Mouse (Mus musculus) inflammation-experienced regulatory T-cells, adult 6 months (primary cell): ENCODE data around the gene Slc25a13. TPM values are rescaled to one million over a fixed set of nuclear protein-coding genes. Genes with fewer than 3 reads are reported as not detected.

Experiments
- ATAC-seq: one replicate; pipeline ENCODE4 v1.8.0; 2017
- polyA plus RNA-seq, 3 experiments: library from polyadenylated mRNA; unstranded; fragments of 100-300 nt; shearing (Covaris generic); gene quantifications; one replicate each; pipeline ENCODE4 v1.2.1; 2017

Slc25a13 gene
- polyA plus RNA-seq, 3 experiments from 2014 or later: 6.6 to 13.3 (median 8.5) TPM

DNA sequence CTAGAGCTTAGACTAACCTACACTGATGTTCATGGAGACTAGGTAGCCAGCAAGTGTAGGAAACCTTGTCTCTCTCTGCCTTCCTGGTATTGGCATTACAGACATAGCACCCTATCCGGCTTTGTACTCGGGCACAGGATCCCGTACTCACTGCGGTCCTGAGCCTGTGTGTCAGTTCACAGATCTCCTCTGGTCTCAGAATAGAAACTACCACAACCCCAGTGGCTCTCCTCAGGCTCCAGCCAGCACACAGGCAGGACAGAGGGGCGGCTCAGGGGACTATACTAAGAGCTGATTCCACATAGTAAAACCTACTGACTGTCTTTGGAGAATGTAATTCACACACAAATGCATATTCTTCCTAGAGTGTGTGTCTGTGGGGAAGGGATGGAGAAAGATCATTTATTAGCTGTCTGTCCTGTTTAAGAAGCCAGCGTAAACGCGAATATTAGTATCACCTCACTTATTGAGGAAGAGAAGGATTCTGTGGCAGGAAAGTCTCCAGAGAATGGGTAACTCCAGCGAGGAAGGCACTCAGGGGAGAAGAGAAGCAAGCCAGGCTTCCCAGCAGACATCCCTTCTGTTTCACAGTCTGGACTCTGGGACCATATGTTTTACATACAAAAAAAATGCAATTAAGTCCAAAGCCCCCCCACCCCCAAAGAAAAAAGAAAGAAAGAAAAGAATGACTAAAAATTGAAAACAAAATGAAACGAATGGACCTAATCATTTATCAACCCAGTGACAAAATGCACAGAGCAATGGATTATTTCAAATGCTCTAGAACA, 49.4 kb downstream of the Slc25a13 start:
- ATAC-seq: no peak

DNA sequence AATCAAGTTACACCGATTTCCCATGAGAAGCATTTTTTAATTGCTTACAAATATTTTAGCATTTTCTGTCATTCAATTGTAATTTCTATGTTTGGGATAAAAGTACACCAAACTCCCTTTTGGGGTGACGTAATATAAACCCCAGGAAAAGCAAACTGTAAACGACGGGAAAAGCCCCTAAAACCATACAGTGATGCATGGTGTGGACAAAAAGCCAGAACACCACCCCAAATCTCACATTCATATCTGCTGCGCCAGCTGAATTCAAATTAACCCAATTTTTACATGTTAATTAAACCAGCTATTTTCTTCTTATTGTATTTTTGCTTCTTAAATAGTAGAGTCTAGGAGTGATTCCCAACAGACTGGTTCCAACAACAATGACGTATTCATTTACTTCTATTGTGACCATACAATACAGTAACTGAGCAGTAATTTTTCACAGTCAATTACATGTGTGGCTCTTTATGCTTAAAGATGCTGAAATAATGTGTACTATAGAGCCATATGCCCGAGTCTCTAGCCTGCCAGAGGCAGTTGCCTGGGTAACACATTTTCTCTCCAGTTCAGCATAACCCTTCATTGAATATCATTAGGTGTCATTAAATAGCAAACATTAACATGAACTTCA, 53.9 kb downstream of the Slc25a13 start:
- ATAC-seq: no peak

GRCm38 (mm10) chr6:6162146-6162545, 54.8 kb downstream of the Slc25a13 start:
- no peak for ATAC-seq

DNA sequence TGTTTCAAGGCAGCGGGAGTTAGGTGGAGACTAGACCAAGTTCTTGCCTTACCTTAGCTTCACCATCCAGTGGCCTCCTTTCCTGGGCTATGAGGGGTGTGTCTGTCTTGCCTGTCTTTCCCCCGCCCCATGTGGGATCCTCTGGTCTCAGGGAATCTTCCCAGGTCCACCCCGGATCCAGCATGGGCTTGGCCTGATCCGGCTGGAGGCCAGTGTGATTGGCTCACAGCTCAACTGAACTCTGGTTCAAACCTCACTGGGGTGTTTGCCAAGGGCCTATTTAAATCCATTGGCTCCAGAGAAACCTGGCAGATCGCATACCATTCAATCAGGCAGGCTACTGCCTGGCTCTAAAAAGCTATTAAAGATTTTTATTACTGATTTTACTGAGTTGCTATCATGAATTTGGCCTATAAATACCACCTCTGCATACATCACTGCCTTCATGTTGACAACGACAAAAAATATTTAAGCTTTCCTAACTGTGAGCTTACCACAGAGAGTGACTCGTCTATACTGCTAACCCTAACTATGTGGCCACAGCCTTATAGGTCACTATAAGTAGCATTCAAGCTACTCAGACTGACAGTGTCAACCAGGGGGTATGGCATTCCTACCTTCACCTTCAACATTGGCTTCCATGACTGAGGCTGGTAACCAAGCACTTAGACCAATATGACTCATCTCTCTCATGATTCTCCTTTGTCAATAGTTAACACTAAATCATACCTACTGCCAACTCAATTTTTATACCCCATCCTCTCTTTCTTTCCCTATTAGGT, 56.1 kb downstream of the Slc25a13 start:
- no peak for ATAC-seq

DNA sequence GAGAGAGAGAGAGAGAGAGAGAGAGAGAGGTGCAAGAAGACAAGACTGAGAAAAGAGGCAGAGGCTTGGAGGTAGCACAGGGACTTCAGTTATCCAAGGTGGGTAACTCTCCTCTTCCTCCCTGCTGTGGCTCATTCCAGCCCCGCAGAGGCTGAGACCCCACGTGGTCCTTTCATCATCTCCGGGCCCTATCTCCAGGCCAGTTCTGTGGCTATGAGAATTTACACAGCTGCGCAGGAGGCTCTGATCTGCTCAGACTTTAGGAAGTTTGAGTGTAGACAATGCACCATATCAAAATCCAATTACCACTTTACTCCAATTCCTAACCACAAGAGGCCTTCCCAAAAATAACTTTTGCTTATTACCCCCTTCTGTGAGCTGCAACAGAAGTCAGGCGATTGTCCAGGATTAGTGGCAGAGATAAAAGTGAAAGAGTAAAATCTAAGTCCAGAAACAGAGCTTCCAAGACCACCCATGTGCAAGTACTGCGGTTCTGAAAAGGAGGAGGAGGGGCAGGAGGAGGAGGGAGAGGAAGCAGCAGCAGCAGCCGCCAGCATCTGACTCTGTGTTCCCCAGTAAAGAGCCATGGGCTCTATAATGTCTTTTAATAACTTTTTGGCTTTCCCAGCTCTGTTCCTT, 57.6 kb downstream of the Slc25a13 start:
- ATAC-seq: no peak

GRCm38 (mm10) chr6:6153426-6153825, 63.5 kb downstream of the Slc25a13 start:
- no peak for ATAC-seq

- no peak for ATAC-seq
Observed at GRCm38 (mm10) chr6:6150811-6151210, 66.2 kb downstream of the Slc25a13 start.

GRCm38 (mm10) chr6:6149751-6150150, 67.2 kb downstream of the Slc25a13 start:
- no peak for ATAC-seq

DNA sequence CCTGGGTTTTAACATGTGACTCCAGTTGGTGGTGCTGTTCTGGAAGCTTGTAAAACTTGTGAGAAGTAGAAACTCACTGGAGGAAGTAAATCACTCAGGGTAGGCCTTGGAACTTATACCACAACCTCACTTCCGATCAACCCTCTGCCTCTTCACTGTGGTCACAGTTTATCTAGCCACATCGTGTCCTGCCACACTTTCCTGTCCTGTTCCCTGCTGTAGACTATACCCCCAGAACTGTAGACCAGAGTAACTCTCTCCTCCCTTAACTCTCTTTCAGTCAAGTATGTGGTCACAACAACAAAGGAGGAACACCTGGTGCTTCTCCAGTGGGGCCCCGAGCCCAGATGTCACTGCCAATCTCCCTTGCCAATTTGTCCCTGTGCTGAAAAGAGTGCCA, 67.6 kb downstream of the Slc25a13 start:
- ATAC-seq: no peak

DNA sequence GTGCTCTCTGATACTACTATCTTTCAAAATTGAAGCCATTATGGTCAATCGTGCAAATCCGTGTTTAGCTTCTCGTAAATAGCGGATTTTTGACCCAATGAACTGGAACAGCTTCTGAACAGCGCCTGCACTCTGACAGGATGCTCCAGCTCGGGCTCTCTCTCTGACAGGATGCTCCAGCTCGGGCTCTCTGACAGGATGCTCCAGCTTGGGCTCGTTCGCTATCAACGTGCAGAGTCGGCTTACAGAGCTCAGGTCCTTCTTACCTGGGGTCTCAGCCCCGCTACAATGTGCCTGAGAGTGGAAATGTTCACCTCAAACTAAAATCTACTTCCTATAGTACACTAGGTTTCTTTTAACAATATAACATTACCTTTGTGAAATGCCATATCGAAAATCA, 71.6 kb downstream of the Slc25a13 start:
- ATAC-seq: no peak

GRCm38 (mm10) chr6:6143525-6143924, 73.4 kb downstream of the Slc25a13 start:
- ATAC-seq: no peak

DNA sequence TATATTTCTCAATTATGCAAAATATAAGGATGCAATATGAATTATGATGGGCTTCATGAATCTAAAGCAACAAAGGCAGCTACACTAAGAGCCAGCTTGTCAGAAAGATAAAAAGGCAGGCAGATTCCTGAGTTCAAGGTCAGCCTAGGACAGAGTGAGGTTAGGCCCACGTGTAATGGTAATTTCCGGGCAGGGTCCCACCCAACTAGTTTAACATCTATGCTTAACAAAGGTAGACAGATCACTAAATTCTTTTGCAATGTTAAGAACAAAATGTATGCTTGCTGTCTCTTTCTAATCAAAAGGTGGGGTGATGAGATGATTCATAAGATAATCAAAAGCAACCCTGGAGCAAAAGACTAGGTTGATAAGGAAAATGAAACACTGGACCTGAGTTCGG, 76.6 kb downstream of the Slc25a13 start:
- ATAC-seq: no peak

DNA sequence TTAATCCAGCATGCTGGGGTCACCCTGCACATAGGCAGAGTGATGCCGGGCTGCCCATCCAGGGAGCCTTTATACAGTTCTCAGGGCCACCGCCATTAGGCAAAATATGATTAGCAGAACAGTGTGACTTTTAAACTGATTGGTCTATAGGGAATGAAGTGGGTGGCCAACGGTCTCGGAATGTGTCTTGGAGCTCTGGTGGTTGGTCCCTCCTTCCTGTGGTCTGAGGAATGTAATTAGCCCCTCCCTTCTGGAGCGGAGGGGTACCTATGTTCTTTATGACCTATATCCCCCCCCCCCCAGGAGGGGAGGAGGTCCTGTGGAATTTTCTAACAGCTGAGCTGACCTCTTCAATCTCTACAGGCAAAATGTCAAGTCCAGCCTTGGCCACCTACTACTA, 77.9 kb downstream of the Slc25a13 start:
- ATAC-seq: no peak

DNA sequence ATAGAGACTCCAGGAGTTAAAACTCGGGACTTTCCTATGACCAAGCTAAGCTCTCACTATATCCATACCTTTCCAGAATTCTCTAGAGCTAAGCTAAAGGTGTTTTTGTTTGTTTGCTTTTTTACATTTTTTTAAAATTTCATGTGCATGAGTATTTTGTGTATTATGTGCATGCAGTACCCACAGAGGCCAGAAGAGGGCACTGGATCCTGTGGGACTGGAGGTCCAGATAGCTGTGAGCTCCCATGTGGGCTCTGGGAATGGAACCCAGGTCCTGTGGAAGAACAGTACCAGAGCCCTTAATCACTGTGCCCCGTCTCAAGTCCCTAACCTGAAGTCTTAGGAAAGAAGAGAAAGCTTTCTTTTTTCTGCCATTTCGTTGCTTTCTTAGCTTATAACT, 80.2 kb downstream of the Slc25a13 start:
- ATAC-seq: no peak

- ATAC-seq: no peak
Observed at GRCm38 (mm10) chr6:6134935-6135334, 82.0 kb downstream of the Slc25a13 start.

GRCm38 (mm10) chr6:6133556-6134050, 83.4 kb downstream of the Slc25a13 start:
- ATAC-seq: no peak

- no peak for ATAC-seq
Observed at GRCm38 (mm10) chr6:6132047-6132446, 84.9 kb downstream of the Slc25a13 start.

DNA sequence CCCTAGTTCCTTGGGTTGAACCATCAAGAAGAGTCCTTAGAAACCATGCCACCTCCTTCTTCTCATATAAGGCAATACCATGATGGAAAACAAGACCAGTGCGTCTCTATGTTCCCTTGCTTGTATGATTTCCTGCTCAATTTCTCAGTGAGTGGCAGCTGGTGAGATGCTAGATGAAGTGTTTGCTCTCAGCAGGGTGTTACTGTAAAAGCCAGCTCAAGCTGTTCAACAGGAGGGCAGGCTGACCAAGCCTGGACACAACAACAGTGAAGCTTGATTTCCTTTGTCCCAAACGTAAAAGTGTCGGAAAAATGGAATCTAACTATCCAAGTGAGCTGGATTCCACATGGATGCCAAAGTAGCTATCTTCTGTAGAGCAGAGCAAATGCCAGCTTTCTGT, 91.4 kb downstream of the Slc25a13 start:
- no peak for ATAC-seq

DNA sequence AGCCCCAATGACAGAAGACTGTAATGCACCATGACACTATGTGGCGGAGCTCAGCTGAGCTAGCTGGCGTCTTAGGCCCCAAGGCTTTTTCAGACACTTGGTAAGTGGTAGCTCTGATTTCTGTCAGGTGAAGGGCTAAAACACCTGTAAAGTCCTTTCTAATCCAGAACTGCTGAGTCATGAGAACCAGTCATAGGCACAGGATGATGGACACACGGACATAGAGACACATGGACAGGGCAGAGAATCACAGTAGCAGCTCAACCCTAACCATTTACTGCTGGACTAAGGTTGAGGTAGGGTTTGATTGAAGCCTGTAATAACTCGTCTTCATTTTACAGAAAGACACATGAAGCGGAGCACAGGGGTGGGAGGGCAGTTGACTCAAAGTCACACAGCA, 95.1 kb downstream of the Slc25a13 start:
- no peak for ATAC-seq

- ATAC-seq: no peak
Observed at GRCm38 (mm10) chr6:6120841-6121240, 96.1 kb downstream of the Slc25a13 start.

DNA sequence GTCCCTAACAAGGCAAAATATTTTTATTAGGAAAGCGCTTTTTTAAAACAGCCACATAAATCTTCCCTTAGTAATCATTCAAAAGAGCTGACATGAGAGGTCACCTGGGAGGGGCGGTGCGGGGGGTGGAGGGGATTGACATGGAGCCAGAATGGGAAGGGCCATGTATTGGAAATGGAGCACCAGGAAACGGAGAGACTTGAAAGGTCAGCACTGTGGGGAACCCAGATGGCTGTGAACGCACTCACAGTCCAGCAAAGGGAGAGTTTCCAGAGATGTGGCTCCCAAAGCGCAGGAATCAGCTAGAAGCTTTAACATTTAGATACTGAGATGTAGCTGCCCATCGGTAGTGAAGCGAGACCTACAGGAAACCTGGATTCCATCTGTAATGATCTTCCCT, 101.2 kb downstream of the Slc25a13 start:
- no peak for ATAC-seq

GRCm38 (mm10) chr6:6113776-6114175, 103.2 kb downstream of the Slc25a13 start:
- no peak for ATAC-seq
